Mouse (Mus musculus): ENCODE results near the gene Lipe. TPM values are rescaled to one million over a fixed set of nuclear protein-coding genes. Genes with fewer than 3 reads are reported as not detected.

Lipe gene
- polyA plus RNA-seq, 1 experiment from 2014 or later: 21.4 TPM

GRCm38 (mm10) chr7:25377100-25377700 lies 21.3 kb downstream of the Lipe start:
- Histone ChIP-seq H3K4me3 (ENCODE audit: low read depth, low read length) (0 out of 2 replicates have a peak overlapping the region, but pooled peaks have one; percentile 16), H3K27ac (ENCODE audit: low read length) (peak overlapping the region; percentile 54; the same call in 1 of the 2 replicates), H3K4me2 (replicated peaks; ENCODE audit: low read depth, low read length) (peak overlapping the region; percentile 48), H3K9me3 (ENCODE audit: low read length) (no peaks in the 10 kb centered on the region), H3K27me3 (replicated peaks; ENCODE audit: insufficient read depth, low read length) (no peaks in the 10 kb centered on the region), H3K4me1 (ENCODE audit: insufficient read depth, low read depth, low read length) (peaks cover 3% of the 10 kb centered on the region; the same call in 1 of the 2 replicates), H3K36me3 (ENCODE audit: insufficient read depth, low read length) (0 out of 2 replicates have a peak, but pooled peaks cover 6% of the 10 kb centered on the region), H3K9ac (replicated peaks; ENCODE audit: low read depth) (no peak overlapping the region)
- ATAC-seq (peak; percentile 25), DNase-seq (ENCODE audit: low spot score) (peak; percentile 66)
- TF ChIP-seq CTCF (IDR thresholded peaks at IDR 0.05): peak; percentile 56
- no peak for TF ChIP-seq EP300 (IDR thresholded peaks at IDR 0.05)
- 34% methylated on average over 8 of the region's 8 CpGs for WGBS

GRCm38 (mm10) chr7:25376556-25376955 lies 22.0 kb downstream of the Lipe start:
- 6% methylated on average over 17 of the region's 17 CpGs for WGBS
- H3K27me3 ChIP-seq (replicated peaks; ENCODE audit: insufficient read depth, low read length): no peaks in the 10 kb centered on the region

GRCm38 (mm10) chr7:25372441-25372840 lies 26.1 kb downstream of the Lipe start:
- no peak for TF ChIP-seq CTCF (IDR thresholded peaks at IDR 0.05)
- peak; percentile 47; the same call in 1 of the 2 replicates for TF ChIP-seq EP300 (IDR thresholded peaks at IDR 0.05)
- peak; percentile 69 for DNase-seq (ENCODE audit: low spot score)

More at GRCm38 (mm10) chr7:25376556-25376955, 22.0 kb downstream of the Lipe start:
- Histone ChIP-seq H3K27ac (ENCODE audit: low read length) (peak overlapping the region; percentile 54; the same call in 1 of the 2 replicates), H3K9ac (replicated peaks; ENCODE audit: low read depth) (no peak overlapping the region), H3K9me3 (ENCODE audit: low read length) (no peaks in the 10 kb centered on the region), H3K4me2 (replicated peaks; ENCODE audit: low read depth, low read length) (peak overlapping the region; percentile 48), H3K36me3 (ENCODE audit: insufficient read depth, low read length) (0 out of 2 replicates have a peak, but pooled peaks cover 6% of the 10 kb centered on the region), H3K4me1 (ENCODE audit: insufficient read depth, low read depth, low read length) (peaks cover 3% of the 10 kb centered on the region; the same call in 1 of the 2 replicates), H3K4me3 (ENCODE audit: low read depth, low read length) (peak overlapping the region; percentile 16; the same call in 1 of the 2 replicates)
- ATAC-seq: peak; percentile 79
- DNase-seq (ENCODE audit: low spot score): peak; percentile 90
- TF ChIP-seq CTCF (IDR thresholded peaks at IDR 0.05) (no peak), EP300 (IDR thresholded peaks at IDR 0.05) (no peak)

GRCm38 (mm10) chr7:25369058-25369749 lies 29.3 kb downstream of the Lipe start, which contains the start of gene Cnfn:
Cnfn (minus strand) TSS chr7:25369724.
- Histone ChIP-seq H3K4me3 (ENCODE audit: low read depth, low read length) (no peak within 1 kb of the TSS), H3K9ac (replicated peaks; ENCODE audit: low read depth) (no peak within 1 kb of the TSS), H3K36me3 (ENCODE audit: insufficient read depth, low read length) (no peaks in the 10 kb centered on the region), H3K9me3 (ENCODE audit: low read length) (no peaks in the 10 kb centered on the region), H3K4me1 (ENCODE audit: insufficient read depth, low read depth, low read length) (no peaks in the 10 kb centered on the region), H3K27me3 (replicated peaks; ENCODE audit: insufficient read depth, low read length) (peaks cover 27% of the 10 kb centered on the region; the same call in 1 of the 2 replicates), H3K4me2 (replicated peaks; ENCODE audit: low read depth, low read length) (no peak within 1 kb of the TSS), H3K27ac (ENCODE audit: low read length) (no peak within 1 kb of the TSS)
- ATAC-seq (no peak), DNase-seq (ENCODE audit: low spot score) (no peak)
- 48% methylated on average over 12 of the region's 12 CpGs for WGBS
- TF ChIP-seq CTCF (IDR thresholded peaks at IDR 0.05): no peak
- TF ChIP-seq EP300 (IDR thresholded peaks at IDR 0.05): no peak

More at GRCm38 (mm10) chr7:25372441-25372840, 26.1 kb downstream of the Lipe start:
- no peak overlapping the region for H3K9ac ChIP-seq (replicated peaks; ENCODE audit: low read depth)
- 57% methylated on average over 5 of the region's 5 CpGs for WGBS
- H3K9me3 ChIP-seq (ENCODE audit: low read length): no peaks in the 10 kb centered on the region
- no peak overlapping the region for H3K4me2 ChIP-seq (replicated peaks; ENCODE audit: low read depth, low read length)
- no peak overlapping the region for H3K27ac ChIP-seq (ENCODE audit: low read length)
- no peak overlapping the region for H3K4me3 ChIP-seq (ENCODE audit: low read depth, low read length)
- peak; percentile 59 for ATAC-seq
- H3K27me3 ChIP-seq (replicated peaks; ENCODE audit: insufficient read depth, low read length): peaks cover 23% of the 10 kb centered on the region; the same call in 1 of the 2 replicates
- 0 out of 2 replicates have a peak, but pooled peaks cover 3% of the 10 kb centered on the region for H3K4me1 ChIP-seq (ENCODE audit: insufficient read depth, low read depth, low read length)
- H3K36me3 ChIP-seq (ENCODE audit: insufficient read depth, low read length): no peaks in the 10 kb centered on the region

- ATAC-seq (no peak), DNase-seq (ENCODE audit: low spot score) (no peak)
- Histone ChIP-seq H3K9me3 (ENCODE audit: low read length) (no peaks in the 10 kb centered on the region), H3K4me3 (ENCODE audit: low read depth, low read length) (no peak overlapping the region), H3K4me2 (replicated peaks; ENCODE audit: low read depth, low read length) (no peak overlapping the region), H3K9ac (replicated peaks; ENCODE audit: low read depth) (no peak overlapping the region), H3K27ac (ENCODE audit: low read length) (no peak overlapping the region), H3K27me3 (replicated peaks; ENCODE audit: insufficient read depth, low read length) (peaks cover 27% of the 10 kb centered on the region; the same call in 1 of the 2 replicates), H3K36me3 (ENCODE audit: insufficient read depth, low read length) (peaks cover 4% of the 10 kb centered on the region; the same call in 1 of the 2 replicates), H3K4me1 (ENCODE audit: insufficient read depth, low read depth, low read length) (no peaks in the 10 kb centered on the region)
- TF ChIP-seq CTCF (IDR thresholded peaks at IDR 0.05): no peak
- no peak for TF ChIP-seq EP300 (IDR thresholded peaks at IDR 0.05)
- WGBS: 47% methylated on average over 8 of the region's 12 CpGs
These were observed 30.2 kb downstream of the Lipe start for GRCm38 (mm10) chr7:25368333-25368732.

All from lung, postnatal 0 days (tissue).